Mouse (Mus musculus) lung, postnatal 36 days (tissue): ENCODE data around the gene Evi5.

Experiments
- DNase-seq: peaks from one replicate; pipeline ENCODE4 v3.0.0; 2022; ENCODE audit warnings: mixed read lengths

Gene Evi5

GRCm38 (mm10) chr5:107701658-107702057 is 173.2 kb downstream of the Evi5 start:
- no peak for DNase-seq

DNA sequence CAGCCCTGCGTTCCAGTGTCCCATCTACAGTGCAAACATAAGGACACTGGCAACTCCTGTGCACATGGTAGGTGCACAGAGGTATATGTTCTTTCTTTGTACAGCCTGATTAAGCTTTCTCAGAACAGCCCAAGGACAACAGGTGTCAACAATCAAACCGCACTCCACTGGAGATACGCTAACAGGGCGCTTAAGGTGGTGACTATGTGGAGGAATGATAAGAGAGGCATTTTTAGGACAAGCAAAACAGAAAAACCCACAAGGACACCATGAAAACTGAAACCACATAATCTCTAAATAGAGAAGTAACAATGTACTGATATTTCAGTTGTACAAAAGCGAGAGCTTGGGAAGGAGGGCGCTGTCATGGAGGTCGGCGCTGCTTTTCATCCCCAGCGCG is 174.0 kb downstream of the Evi5 start:
- no peak for DNase-seq

DNA sequence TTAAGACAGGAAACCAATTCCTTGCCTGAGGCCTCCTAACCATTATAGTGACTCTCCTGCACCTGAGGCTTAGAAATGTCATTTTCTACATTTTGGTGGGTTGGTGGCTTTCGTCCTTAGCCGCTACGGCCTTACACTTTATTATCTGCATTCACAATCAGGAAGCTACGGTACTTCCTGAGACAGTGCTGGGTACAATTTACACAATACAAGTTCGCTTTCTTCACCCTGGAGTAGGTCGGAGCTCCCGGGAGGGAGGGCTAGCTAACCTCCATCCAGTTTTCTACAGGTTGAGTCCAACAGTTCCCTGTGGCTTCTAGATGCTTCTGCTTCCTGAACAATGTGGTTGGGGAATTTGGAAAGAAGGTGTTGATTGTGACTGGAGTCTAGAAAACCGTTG is 176.0 kb downstream of the Evi5 start:
- DNase-seq: no peak

DNA sequence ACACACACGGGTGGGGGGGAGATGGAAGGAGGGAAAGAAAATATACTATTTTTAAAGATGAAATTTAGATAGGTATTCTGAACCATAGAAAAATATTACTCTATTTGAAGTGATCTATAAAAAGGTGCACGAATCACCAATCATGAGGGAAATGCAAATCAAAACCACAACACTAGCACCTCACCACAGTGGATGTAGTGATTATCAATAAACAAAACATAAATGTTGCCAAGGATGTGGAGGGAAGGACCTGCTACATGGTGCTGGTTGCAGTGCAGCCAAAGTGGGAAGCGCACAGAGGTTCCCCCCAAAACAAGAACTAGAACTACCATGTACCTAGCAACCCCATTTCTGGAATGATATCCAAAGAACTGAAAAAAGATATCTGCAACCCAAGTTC is 179.9 kb downstream of the Evi5 start:
- DNase-seq: no peak
